Mouse (Mus musculus) inflammation-experienced regulatory T-cells, adult 6 months (primary cell): ENCODE measurements at regions not wholly inside any gene's neighbourhood (a gene's known extent, or its start where the extent isn't known, plus 50 kb on each side); places are given as distances from the start of the nearest gene placed in this dataset.

ENCODE experiments used
- ATAC-seq: one replicate; pipeline ENCODE4 v1.8.0; 2017

DNA sequence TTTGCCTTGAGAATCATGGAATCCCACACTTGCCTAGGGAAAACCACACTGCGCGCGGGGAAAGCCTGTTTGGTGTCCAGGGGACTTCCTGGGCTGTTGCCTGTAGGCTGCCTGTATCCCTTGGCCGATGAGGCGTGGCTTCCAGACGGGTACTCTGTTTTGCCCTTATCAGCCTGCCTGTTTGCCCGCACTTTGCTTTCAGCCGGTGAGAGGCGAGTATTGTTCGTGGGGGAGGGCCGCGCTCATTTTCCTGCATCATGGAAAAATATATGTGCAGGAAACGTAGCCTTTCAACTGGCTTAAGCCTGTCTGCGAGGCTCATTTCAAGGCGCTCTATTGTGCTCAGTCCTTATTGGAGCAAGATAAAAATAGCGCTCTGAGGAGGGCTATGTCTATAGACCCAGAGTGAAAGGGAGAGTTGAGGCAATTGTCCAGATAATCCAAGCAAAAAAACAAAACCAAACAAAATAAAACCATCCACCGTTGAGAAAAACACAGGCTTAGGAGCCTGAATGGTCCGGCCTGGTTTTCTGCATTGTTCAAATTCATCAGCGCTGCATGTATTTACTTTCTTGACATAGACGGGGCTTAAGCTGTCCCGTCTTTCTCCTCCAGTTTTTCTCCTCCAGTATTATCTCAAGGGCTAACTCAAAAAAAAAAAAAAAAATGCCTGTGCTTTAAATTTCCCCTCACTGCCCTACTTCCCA lies 67.9 kb downstream of the Klf5 start:
- no peak for ATAC-seq

DNA sequence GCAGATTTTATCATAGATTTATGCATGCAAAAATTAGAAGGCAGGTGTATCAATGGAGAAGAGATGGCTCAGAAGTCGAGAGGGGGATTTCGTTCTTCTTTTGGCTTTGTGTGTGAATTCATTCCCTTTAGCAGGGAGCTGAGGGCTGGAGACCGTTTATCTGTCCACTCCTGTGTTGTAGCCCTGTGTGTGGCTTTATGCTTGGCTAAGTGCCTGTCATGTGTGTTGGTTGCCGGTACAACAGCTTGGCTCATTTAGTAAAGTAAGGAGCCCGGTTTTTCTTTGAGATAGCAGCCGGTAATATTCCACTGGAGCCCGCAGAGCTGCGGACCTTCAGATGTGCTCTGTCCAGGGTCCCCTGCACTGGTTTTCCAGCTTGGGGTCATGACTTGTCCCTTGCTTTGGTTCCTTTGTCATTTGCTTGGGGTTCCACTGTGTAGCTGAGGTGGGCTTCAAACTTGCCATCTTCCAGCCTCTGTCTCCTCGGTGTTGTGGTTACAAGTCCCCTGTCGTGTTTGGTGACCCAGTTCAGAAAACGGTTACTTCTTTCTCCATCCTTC lies 68.6 kb downstream of the Klf5 start:
- ATAC-seq = no peak

DNA sequence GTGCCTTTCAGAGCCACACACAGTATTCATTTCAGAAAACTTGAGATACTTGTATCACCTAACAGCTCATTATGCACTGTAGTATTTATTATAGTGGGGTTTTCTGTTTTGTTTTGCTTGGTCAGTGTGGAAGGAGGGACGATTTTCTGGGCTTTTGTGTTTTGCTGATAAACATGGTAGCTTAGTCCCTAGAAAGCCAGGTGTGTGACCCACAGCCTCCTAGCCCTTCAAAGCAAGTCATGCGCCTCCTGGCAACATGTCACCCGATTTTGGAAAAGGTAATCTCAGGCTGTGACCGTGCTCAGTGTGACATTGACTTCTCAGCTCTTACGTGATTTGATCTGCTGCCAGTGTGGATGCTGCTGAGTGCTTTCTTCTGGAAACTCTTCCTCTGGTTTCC lies 70.9 kb downstream of the Klf5 start:
- ATAC-seq = no peak

DNA sequence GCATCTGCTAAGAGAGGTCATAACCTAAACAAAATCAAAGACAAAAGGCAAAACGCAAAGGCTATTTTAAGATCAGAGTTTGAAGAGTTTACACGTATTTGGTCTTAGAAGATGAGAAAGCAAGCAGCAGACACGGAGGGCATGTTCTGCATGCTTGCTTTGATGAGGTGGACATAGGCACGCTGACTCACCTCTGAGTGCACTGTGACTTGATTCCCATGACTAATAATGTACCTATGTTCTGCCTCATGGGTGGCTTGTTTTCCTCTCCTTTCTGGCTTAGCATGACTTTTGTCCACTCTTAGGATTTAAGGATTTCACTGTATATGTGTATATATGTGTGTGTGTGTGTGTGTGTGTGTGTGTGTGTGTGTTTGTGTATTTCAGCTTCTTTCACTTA lies 75.2 kb downstream of the Klf5 start:
- ATAC-seq = no peak

DNA sequence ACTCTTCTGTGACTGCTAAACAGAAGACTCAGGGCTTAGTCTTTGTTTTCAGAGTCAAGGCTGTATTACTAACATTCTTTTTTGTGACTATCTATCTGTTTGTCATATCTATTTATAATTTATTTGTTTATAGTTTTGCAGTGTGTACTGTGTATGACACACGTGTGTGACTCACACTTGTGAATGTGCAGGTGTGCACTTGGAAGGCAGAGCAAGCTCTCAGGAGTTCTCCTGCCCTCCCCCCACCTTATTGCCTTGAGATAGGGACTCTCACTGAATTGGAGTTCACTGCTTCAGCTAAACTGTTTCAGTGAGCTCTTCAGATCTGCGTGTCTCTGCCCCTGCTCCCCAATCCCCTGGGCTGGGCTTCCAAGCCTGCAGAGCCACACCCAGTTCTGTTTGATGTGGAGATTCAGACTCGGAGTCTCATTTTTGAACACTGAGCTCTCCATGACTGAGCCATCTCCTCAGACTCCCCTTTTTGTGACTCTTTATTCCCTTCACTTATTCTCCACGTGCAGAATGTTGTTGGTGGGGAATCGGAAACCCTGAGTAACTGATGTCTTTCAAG lies 76.6 kb downstream of the Klf5 start:
- ATAC-seq = no peak

DNA sequence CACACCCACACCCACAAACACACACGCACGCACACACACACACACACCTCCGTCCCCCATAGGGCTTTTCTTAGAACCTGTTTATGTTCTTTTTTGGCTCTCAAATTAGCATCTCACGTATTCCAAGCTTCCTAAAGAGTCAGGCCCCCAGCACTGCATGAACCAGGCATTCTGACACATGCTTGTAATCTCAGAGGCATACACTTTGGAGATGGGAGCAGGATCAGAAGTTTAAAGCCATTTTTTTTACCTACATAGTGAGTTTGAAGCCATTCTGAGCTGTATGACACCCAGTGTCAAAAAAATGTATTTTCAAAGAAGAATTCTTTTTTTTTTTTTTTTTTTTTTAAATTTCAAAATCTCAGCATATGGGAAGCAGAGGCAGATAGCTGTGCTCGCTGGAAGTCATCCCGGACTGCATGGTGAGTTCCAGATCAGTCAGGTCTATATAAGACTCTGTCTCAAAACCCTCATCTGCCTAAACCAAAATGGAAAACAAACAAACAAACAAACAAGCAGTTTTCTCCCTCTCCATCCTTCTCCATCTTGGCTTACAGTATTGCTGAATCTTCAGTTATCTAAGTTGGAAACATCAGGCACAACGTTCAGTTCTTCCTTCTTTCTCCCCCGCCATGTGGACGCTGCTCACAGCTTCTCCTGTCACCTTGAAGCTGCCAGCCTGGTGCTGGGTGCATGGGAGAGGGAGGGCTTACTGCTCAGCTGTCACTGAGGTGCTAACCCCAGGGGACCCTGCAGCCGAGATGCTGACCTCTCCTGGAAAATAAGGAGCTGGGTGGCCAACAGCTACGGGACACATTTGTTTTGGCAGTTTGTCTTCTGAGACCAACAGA lies 78.4 kb downstream of the Klf5 start:
- no peak for ATAC-seq

DNA sequence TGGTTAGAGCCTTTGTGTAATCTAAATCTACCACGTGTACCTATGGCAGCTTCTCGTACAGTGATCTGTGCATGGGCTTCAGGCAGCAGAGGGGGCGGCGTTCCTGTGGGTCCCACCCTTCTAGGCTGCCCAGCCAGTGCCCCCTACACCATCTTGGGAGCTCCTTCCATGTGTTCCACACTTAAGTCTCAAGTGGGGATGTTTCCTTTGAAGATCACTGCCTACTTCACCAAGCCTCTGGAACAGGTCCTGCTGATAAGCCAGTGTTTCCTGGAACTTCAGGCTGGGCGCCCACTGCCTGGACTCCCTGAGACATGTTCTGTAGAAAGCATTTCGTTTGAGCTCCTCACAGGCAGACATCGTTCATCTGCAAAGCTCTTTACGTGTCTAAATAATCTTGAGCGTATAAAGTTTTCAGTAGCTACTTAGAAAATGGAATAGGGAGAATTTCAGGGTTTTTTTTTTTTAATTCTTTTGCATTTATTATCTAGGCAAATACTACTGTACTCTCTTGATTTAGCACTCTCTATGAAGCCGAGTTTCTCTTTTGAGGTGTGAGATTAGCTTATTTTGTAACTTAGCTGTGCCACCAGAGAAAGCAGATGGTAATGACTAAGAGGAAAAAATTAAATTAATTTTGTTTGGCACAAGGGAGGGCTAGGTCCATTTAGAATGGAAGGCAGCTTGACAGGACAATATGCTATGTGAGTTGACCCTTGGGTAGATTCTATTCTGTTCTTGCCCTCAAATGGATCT lies 82.9 kb downstream of the Klf5 start:
- no peak for ATAC-seq

DNA sequence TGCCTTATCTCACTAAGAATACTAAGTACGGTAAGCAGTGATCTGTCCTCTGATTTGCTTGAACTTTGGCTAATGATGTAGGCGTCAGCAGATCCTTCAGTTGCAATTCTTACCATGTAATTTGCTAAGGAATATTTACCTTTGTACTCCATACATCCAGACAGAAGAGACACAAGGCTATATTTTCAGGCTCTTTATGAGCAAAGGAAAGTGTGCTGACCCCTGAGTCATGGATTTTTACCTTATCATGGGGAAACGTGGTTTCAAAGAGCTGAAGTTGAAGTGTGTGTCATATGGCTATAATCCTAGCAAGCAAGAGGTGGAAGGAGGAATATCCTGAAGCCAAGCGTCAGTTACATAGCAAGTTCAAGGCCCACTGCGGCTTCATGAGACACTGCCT lies 83.6 kb downstream of the Klf5 start:
- no peak for ATAC-seq

DNA sequence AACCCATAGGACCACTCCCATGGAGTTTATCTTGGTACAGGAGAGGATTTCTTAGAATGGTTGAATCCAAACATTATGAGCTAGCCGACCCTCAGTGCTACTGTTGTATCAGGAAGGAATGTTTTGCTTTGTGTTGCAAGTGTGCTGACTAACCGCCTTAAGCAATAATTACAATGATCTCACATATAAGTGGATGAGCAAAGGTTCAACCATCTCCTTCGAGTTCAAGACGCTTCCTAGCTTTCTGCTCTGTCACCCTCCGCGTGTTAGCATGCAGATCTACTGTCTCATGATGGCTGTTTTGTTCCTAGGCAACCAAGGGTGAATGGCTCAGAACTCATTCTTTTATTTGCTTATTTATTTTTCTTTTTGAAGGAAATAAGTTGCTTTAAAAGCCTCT lies 84.7 kb downstream of the Klf5 start:
- no peak for ATAC-seq

DNA sequence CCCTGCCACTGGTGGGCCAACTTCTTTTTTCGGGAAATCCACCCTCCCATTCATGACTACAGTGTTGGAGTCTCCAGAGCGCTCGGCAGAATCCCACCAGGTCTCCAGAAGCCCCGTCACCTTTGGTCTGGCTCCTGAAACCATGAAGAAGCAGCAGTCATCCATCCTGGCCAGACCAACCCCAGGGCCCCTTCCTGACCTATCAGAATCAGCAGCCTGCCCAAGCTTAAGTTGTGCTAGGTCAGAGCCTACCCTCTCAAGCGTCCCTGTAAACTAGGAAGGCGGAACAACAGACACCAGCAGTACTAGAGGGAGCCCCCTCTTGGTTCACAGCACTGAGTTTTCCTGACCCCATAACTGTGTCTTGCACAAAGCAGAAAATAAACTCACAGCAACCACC lies 89.1 kb downstream of the Klf5 start:
- ATAC-seq = no peak

DNA sequence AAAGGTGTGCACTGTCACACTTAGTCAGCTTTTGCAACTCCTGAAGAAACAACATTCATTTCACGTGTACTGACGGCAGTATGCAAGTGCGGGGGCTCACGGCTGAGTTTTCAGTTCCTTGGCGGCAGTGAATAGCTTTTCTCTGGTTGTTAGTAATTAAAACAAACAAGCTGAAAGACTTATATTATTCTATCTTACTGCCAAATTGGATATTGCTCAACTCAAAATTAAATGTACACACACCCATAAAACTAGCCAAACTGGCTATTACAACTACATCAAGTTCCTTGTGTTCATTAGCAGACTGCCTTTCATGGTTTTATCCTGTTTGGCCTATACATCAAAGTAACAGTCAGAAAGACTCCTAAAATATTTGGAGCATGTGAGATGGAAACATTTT lies 90.8 kb downstream of the Klf5 start:
- ATAC-seq = no peak

DNA sequence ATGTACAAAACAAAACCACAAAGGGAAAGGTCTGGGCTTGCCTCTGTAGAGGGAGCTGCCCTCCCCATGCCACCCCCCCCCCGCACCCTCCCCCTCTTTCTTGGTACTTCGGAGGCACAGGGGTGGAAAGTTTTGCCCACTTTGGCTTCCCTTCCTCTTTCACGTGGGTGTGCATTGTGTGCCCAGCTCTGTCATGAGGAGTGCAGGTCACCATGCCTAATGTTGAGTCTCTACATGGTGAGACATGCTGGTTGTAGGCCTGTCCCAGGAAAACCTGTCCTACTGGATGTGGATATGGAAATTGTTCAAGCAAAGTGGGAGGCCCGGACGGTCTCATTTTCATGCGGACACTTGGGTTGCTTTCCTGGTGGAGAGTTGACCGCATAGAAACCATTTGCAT lies 93.2 kb downstream of the Klf5 start:
- ATAC-seq = no peak

DNA sequence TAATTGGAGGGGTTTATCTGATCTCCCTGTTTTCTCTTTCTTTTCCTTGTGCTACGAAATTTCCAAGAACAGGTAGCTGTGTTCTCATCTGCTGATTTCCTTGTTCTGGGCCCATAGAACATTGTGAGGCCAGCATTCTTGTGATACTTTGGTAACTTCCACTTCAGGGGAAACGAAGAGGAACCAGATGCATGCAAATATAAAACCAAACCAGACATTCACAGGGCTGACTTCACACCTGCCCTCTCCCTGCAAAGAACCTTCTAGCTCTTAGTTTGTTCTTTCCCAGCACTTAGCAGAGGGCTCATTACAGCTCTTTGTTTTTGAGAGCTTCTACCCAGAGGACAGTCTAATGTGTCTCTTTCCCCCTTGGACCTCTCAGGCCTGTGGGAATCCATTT lies 94.3 kb downstream of the Klf5 start:
- ATAC-seq = no peak

DNA sequence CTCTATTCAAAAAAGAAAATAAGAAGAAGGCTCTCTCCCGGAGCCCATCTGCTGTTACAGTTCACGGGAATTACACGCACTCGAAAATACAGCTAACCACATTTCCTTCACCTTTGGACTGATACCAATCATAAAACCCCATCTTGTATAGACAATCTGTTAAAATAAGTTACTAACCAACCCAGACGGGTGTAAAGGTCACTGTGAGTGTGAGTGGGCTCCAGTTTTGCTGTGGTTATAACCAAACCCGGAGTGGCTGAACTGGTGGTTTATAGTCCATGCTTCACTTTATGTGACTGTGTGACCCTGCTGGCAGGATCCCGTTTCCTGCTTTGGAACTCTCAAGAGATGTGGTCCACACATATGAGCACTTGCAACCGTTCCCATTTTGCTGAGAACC lies 95.1 kb downstream of the Klf5 start:
- ATAC-seq = no peak

DNA sequence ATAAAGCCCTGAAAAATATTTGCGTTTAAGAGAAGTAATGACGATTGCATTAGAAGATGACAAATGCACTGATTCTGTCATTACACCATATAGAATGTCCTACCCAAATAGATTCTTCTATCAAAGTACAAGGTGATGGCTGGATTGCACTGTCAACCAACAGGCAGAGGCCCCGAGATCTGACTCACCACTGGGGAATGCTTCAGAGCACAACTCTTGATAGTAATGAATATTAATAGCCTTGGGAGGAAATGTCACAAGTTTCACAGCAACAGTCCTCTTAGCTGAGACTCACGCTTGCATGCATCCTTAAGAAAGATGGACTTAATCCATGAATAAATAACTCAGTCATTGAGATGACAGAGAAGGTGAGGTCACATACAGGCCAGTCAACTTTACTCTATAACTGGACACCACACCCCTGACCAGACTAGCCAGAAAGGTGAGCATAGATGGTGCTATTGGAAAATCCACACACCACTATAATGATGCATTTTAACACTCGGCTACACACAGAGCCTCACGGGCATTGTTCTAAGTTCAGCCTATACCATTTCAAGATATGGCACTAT lies 104.8 kb downstream of the Klf5 start:
- no peak for ATAC-seq

DNA sequence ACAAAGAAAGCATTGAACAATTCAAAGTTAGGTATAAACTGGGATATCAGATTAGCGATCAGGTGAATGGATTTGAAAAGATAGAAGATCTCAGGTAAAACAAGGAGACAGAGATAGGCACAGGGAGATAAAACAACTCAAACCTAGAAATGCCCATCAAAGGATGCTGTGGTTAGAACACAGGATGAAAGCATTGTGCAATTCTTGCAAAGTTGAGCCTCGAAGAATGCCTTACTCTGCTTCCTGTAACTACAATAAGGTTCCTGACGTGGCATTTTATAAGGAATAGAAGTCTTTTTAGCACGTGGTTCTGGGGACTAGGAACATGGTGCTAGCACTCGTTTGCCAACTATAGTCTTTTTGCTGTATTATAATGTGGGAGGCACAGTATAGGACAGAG lies 106.7 kb downstream of the Klf5 start:
- ATAC-seq = no peak

DNA sequence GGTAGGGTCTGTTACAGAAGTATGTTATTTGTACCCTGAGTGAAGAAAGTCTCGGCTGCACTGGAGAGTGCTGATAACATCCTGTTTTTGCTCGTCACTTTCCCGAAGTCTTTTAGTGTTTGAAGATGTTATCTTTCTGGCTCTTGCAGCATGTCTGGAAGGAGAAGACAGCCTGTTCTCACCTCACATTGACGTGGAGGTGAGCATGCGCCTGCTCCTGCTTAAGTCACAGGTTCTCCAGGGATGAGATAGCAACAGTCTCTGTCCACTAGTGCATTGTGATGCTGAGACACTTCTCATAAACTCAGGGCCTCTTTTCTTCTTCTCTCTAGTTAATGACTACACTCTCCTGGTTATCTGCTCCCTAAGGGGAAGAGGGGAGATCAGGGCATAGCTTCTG lies 113.3 kb downstream of the Klf5 start:
- no peak for ATAC-seq

DNA sequence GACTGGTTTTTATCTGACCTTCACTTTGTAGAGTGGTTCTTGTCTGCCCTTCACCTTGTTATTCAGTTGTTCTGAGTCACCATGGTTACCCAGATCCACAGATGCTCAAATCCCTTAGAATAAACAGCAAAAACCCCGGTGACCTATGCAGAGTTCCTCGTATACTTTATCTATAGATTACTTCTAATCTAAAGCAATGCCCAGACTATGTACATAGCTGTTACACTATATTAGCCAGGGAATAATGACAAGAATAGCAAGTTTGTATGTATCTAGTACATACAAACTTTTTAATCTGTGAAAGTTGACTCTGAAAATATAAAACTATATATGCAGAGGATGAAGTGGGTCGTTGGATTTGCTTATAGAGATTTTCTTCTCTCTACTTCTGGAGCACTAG lies 117.7 kb downstream of the Klf5 start:
- ATAC-seq = no peak

DNA sequence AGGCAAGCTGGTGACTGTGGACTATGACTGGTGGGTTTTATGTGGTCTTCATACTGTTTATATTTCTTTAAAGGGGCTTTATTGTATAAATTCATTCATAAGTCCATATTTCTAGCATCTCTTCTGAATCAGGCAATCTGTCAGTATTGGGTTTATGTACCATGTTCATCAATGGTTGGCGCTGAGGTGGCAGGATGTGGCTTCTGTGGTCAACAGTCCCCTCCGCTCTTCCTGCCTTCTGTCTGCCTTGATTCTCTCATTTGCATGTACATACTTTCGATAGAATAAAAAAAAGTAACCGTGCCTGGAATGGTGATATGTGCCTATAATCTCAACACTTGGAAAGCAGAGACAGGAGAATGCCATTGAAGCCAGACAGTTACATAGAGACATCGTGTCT lies 120.5 kb downstream of the Klf5 start:
- peak; percentile 43 for ATAC-seq

DNA sequence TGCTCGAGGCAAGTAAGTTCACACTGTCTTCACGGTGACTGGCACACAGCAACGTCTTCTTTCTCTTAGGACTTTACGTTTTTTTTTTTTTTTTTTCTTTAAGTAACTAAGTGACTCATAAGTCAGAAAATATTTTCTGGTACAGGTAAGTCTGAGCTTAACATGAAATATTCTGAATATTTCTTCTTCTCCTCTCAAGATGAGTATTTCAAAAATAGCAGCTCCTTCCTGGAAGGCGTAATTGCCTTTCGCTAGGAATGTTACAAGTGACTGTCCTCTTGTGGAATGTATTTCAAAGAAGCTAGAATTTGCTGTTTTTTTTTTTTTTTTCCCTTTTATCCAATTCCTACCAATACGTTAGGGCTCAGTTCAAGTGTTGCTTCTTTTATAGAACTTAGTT lies 124.8 kb downstream of the Klf5 start:
- no peak for ATAC-seq

DNA sequence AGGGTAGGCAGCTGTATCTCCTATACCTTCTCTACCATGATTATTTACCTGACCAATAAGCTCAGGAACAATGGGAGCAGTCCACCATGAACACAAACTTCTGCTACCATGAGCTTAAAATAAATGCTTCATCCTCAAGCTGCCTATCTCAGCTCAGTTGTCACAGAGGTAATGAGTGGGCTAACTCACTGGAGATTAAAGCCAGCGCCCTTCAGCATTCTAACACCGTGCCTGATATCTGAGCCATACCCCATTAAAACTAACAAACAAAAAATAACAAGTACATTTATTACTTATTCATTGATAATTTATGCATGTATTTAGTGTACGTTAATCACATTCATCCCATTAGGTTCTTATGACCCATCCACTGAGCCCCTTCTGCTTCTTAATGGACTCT lies 128.6 kb downstream of the Klf5 start:
- no peak for ATAC-seq

DNA sequence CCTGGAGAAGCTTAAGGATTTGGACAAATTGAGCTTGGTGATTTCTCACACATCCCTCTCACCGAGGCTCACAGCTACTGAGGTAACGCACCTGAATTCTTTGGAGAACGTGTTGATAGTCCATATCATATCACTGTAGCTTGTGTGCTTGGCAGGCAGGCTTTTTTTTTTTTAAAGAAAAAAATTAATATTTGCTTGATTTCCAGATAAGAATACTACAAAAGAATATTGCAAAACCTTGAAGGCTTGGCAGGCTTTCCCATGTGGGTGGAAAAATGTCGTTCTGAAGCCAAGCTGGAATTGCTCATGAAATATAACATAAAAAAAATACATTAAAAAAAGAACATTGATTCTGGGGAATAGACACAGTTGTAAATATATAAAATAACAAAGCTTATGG lies 131.8 kb downstream of the Klf5 start:
- no peak for ATAC-seq

DNA sequence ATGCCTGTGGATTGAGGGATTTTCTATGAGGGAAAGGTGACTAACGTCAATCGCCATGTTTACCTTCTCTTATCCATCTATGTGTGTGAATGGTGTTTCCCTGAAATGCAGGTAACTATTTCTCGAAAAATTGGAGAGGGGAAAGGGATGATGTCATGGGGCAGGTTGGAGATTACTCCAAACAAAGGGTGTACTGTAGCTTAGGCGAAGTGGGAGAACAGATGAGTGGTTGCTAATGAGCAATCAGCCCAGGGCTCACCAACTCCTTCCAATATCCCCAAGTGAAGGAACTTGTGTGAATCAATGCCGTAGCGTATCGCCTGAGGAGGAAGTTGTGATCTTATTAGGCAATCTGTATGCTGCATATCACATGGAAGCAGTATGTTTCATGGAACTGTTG lies 133.2 kb downstream of the Klf5 start:
- ATAC-seq = no peak
